Mouse (Mus musculus) 3T3-L1 (cell line): Measurements from ENCODE around the gene Syne2.

Experiments
- DNase-seq: peaks from one replicate; pipeline ENCODE4 v3.0.0-alpha.2; 2015; ENCODE audit warnings: low read depth, low spot score

Syne2 gene

DNA sequence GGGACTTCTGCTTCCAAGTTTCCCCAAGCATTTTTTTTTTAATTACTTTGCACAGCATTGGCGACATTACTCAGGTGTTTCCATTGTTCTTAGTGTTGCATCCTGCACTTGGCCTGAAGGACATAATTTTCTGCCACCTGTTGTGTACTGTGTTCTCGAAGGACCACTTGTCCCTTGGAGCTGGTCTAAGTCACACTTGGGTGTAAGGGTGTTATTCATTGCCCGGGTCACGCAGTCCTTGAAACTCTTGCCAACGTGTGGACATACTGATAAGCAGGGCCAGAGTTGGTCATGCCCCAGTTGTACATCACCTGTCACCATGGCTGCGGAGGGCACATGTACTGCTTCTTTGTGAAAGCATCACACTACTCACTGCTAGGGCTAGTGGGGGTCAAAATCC lies 228.6 kb downstream of the Syne2 start:
- no peak for DNase-seq

DNA sequence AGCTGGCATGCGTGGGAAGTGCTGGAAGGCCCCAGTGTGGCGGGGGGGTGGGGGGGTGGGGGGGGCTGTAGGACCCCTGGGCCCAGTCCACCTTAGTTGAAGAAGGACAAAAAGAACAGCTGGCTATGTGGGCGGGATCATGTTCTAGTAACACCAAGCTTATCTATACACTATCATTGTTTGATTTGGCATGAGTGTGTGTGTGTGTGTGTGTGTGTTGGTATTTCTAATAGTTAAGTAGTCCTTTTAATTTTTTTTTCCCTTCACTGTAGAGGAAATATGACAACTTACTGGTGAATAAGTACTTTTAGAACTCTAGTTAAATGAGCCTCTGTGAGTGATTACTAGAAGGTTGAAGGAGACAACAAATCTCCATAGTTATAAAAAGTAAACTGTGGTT lies 230.0 kb downstream of the Syne2 start:
- DNase-seq, result no peak

DNA sequence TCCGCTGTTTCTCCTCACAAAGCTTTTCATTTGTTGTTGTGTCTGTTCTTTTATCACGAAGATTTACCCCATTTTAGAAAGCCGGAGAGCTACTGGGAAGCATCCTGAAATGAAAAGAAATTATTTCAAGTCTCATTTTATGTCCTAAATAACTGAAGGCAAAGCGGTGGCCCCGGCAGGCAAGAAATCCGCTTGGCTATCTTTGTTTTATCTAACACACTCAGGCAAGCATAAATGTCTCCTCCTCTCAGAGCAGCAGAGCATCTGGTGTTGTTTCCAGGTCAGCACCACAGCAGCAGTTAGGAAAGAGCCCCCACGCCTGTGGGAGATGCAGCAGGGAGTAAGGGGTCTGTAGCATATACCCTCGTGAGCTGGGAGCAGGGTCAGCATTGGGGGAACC lies 230.7 kb downstream of the Syne2 start:
- DNase-seq, result no peak

DNA sequence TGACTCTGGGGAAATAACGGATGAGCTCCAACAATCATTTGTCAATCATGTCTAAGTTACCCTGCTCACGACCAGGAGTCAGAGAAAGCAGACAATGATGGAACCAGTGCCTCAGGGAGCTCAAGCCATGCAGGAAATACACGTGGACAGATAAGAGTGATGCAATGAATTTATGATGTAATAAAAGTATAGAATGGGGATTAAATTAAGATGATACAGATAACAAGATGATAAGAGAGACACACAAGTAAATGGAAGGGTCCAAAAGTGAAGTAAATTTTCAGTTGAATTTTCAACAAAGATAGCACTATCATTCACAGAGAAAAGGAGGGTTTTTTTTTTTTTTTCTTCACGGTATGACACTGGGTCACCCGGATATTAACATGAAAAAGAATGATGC lies 231.4 kb downstream of the Syne2 start:
- DNase-seq, result no peak

DNA sequence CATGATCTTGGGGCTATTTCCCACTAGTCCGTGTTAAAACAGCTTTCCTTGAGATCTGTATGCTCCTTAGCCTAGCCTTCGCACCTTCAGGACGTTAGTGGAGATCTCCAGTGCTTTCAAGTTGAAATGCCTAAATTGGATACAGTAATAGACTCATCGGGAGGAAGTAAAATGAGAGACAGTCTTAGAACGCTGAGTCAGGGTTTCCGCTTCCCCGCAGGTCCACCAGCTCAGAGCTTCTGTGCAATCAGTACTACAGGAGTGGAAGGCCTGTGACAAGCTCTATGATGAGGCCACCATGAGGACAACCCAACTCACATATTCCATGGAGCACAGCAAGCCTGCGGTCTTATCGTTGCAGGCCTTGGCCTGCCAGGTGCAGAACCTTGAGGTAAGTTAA lies 233.9 kb downstream of the Syne2 start:
- no peak for DNase-seq

DNA sequence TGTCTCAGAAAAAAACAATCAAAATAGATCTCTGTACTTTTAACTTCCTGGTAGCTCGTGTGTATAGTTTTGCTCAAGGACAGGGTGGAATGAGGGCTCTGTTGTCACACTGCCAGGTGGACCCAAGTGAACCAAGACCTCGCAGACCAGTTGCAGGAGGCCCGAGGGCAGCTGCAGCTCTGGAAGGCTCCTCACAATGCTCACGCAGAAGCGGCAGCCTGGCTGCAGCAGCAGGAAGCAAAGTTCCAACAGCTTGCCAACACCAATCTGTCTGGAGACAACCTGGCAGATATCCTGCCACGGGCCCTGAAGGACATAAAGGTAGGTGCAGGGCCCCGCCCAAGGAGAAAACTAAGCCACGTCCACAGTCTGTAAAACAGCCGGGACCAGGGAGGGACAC lies 236.7 kb downstream of the Syne2 start:
- no peak for DNase-seq

DNA sequence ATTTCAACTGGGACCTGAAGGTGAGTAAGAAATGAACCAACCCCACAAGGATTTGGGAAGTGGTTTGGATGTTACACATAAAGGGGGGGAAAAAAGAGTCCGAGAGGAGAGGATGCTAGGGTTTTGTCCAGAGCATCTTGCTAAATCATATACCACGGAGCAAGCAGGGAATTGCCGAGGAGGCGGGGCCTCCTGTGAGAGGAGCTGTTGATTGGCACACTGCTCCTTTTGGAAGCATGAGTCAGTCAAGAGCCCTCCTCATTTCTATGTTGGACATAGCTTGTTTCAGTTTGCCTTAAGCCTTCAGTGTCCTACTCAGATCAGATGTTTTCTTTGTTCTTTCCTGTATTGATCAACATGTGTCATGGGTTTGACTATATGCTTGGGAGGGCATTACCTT lies 245.1 kb downstream of the Syne2 start:
- peak; percentile 63 for DNase-seq

DNA sequence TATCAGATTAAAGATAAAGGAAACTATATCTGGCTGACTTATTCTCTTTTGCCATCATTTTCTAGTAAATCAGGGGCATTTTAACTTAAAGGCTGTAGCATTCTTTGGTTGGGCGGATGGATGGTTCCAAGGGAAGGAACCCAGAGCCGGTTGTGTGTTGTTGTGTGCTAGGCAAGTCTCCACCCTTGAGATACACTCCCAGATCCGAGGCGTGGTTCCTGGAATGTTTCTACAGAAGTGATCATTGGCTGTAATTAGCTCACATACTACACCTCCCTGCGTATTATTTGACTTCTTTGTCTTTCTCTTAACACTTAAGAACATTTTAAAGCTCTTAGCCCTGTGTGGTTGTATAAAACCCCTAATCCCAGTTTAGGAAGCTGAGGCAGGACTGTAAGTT lies 252.5 kb downstream of the Syne2 start:
- DNase-seq, result no peak

DNA sequence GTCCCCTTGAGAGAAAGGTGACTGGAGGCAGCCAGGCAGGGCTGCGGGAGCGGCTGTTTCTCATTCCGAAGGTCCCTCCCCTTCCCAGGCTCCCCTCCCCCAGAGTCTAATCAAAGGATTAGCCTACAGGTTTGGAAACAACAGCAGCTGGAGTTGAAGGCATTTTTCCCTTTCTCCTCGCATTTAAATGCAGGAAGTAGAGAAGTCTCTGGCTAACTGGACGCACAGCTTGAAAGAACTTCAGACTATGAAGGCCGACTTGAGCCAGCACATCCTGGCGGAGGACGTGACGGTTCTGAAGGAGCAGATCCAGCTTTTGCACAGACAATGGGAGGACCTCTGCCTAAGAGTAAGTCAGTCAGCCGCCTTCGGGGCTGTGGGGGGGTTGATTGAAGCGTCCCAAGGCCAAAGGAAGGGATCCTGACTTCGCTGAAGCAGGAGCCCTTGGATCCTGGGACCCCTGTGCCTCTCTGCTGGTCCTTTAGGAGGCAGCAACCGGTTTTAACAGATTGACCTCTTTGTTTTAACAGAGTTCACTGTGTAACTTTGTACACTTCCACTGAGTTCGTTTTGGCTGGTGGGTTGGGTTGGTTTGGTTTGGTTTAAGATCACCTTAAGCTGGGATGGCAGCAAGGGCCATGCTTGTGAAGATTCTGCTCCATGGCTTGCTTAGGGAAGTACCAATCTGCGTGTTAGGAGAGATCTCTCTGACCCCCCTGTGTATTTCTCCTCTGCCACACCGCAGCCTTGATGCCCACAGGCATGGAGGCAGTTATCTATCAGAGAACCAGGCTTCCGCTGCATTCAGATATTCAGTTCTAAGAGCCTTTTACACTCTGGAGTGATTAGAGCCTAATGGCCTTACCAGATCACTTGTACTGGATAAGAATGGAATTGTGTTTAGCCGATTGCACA lies 254.3 kb downstream of the Syne2 start:
- no peak for DNase-seq

DNA sequence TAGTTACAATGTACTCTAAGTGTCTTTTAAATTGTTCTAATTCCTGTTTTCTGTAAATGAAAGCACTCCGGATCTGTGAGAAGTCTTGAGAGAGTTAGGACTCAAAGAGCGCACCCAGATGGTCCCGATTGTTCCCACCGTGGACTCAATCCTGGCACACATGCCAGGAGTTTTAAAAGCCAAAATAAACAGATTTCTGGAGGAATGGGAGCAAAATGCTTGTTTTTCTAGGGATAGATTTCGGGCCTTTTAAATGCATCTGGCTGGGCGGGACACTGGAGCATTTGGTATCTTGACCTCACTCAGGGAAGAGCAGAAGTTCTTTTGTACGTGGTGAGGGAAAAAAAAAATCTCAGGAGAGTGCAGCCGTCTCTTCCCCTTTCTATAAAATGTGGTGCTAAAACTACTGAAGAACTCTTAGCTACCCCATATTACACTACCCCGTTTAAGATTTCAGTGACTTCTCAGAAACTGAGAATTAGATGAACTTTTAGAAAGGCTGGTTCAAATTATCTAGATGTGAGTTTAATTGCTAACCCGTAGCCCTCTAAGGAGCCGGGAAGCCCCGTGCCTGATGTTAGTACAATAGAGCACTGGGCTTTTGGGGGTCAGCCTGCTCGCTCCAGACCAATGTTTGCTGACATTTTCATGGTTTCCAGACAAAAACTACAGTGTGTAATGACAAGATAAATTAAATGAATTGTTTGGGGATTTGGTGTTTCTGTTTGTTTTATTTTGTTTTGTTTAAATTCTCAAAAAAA lies 255.3 kb downstream of the Syne2 start:
- no peak for DNase-seq

DNA sequence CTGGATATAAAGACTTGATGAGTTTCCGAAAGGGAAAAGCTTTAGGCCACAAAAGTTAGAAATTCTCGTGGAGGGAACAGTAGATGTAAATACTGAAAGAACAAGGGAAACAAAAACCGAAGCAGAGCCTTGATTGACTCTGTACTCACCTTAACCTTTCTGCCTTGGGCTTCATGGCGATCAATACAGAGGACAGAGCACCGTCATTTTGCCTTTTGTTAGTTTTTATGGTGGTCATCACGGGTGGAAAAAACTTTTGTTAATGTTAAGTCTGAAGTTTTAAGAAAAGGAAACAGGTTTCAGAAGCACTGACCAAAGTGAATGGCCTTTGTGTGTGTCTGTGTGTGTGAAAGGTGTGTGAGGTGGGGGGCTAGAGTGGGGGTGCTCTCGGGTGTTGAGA lies 256.0 kb downstream of the Syne2 start:
- no peak for DNase-seq

DNA sequence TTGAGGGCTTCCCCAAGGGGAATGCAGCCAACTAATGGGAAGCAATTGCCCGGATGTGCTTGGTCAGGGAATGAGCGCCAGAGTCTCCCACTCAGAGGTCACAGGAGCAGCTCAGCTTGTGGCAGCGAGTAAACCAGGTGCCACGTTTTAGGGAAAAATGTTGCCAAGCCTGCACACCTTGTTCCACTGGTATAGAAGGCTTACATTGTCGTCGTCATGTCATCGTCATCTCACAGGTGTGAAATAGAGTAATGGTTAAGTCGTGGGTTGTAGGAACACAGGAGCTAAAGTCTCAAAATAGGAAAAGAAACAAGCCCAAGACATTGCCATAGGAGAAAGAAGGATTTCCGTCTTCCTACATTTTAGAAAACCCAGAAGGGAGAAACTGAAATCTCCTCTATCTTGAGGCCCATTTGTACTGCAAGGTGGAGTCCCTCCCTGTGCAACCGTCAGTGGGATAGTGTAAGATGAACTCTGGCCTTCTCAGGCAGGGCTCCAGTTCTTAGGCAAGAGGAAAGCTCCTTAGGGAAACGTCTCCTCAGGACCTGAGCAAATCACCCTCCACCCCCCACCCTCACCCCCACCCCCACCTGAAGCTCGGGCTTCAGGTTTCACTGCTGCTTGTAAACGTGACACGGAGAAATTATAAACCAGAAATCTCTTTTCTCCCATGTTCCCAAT lies 263.1 kb downstream of the Syne2 start:
- no peak for DNase-seq

DNA sequence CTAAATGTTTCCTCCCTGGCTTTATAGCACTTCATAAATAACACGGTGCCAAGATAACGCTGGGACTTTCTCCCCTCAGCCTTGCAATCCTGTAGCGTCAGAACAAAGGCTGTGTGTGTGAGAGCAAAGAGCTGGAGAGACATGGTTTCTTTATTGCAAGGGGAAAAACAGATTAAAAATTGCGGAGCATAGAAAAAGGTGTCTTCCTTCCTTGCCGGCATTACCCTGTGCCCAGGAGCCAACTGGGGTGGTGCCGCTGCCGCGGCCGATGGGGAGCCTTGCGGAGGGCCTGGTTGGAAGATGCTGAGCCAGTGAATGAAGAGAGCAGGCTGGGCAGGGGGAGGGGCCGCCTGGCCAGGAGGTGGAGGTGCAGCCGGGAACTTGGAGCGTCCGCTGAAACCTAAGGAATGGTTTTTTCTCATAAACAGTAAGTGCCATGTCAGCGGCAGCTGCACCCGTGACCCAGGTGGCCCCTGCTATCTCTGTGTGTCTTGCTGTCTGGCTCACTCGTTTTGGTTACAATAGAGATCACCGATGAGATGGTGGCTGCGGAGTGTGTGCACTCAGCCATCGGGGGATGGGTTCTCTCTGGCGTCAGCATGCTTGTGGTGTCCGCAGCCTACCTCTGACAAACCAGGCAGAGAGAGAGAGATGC lies 263.8 kb downstream of the Syne2 start:
- no peak for DNase-seq

DNA sequence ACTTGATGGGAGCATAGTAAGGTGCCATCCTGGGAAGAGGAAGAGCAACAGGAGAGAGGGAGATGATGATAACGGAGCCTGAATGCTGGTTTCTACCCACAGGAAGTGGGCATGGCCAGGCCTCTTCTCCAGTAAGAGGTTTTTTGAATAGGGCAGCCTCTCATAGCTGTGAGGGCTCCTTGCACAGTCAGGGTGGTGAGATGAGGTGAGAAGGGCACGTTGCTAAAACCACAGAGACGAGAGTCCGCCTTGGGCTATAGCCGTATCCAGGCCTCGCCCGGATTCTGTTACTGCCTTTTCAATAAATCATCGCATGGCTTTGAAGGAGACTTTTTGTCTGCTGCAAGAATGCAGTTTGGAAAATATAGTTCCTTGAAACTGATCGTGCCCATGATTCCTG lies 267.1 kb downstream of the Syne2 start:
- DNase-seq, result peak; percentile 86

DNA sequence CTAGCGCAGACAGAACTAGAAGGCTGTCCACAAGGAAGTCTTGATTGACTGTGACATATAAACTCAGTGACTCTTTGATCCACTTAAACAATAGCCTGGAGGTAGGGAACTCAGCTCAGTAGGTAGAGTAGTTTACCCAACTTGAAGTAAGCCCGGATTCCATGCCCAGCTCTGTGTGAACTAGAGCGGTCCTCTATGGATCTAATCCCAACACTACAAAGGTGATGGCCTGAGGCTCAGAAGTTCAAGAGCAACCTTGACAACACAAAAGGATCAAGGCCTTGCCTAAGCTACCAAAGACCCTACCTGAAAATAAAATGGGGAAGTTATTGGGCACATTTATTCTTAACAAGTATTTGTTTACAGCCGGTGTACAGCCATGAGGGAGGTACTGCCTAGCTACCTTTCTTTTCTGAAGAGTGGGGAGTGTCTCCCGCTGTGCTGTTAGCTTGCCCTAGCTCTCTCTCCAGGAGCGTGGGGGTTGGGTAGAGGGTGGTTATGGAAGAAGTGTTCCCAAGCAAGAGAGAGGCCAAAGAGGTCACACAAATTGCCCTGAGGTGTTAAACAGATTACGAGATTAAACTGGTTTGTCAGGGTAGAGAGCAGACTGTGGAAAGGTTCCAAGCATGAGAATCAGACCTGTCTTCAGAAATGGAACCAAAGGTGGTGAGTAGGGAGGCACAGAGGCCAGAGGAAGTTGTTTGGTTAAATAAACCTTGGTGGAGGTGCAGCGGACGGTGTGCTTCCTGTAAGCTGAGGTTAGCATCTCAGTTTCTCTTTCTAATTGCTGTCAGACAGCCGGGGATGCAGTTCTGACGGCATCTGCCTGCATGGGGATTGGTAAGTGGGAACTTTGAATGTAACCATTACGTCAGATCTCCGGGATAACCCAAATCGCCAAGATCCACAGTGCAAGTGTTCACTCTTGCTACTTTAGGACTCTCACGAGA lies 268.3 kb downstream of the Syne2 start:
- no peak for DNase-seq

DNA sequence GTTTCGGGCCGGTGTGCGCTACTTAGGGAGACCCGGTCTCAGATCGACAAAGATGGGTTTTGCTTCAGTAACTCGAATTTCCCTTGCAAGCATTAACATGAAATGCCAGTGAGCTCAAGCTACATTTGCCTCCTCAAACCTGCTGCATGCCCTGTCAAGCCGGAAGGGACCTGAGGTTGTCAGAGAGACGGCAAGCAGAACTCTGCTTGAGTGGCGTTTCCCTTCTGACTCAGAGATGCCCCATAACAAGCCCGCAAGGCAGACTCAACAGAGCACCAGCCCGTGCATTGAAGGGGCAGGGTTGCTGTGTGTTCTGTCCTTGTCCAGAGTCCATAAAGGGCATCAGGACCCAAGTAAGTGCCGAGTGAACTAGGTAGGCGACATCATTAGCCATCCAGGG lies 269.1 kb downstream of the Syne2 start:
- DNase-seq, result no peak

DNA sequence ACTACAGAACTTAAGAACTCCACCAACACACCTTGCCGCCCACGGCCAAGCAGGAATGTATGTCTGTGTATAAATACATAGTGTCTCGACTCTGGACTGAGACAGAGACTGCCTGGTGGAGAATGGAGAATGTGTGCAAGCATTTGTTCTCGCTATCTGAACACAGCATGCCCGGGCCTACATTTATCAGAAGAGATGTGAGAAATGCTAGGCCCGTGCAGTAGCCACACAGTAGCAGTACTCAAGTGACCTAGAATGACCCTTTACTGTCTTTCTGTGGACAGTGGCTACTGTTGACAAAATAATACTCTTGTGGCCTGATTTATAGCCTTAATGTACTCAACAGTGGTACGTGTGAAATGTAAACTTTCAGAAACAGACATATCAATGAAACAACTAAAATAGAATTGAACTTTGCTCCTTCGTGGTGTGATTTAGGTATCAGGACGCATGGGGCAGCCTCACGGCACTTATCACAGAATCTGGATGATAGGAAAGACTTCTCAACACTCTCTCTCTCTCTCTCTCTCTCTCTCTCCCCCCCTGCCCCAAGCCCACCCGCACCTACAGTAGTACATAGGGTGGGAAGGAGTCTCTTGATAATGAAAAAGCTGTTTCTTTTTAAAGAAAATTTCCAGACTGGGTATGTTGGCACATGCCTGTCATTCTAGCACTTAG lies 275.0 kb downstream of the Syne2 start:
- DNase-seq, result no peak

DNA sequence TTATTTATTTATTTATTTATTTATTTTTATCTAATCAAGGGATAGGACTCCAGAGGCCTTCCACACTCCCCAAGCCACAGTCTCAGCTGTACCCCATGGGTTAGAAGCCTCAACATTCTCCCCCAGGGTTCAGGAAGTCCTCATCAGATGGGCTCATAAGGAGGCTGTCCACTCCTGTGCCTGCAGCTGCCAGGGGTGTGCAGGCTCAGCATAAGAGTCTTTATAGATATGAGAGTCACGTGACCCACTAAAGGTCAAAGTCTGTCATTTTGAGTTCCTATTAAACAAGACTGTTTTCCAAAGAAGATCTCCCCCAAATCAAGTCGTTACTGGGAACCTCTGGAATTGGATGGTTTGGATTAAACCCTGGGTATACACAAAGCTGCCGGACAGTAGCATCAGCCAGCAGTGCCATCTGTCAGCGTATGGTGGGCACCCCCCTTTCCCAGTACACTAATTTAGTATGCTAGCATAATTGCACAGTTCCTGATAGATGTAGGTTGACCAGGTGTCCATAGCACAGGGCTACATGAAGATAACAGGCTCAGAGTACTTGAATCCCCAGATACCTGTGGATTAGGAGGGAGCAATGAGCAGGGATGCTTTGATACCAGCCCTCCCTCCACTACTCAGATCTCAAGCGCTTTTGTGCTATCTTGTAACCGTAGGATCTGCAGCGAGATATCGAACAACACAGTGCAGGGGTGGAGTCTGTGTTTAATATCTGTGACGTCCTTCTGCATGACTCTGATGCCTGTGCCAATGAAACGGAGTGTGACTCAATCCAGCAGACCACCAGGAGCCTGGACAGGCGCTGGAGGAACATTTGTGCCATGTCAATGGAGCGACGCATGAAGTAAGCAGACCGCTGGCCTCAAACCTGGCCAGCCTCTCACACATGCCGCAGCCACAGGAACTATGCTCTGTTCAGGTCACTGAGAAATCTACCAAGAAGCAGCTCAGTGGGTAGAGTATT lies 276.0 kb downstream of the Syne2 start:
- DNase-seq, result no peak
